9 mouse cellular contexts compared by ENCODE assay signal in genomic region chr9:37613911-37614280, GRCm38 (mm10). TPM values are rescaled to one million over a fixed set of nuclear protein-coding genes. Genes with fewer than 3 reads are reported as not detected.
A peak's percentile ranks its signal among the peaks of the same experiment; 100 is the strongest.
DNase-seq lines count a peak whose midpoint lies in the region; ATAC-seq lines count a peak whose summit lies in the region.
"Had no signal": no experiment of that assay in that cellular context is flagged by ENCODE, and none has a peak within 500 bp of the region (broad histone marks: within the 10 kb centered on the region; RNA-seq: fewer than 3 reads in every experiment).

No protein-coding gene starts in this region.

- H3K4me3 ChIP-seq in heart, embryonic 16.5 days (ENCODE audit: low read length) = peak overlapping the region; percentile 76
- H3K4me3 ChIP-seq in hindbrain, embryonic 10.5 days = peak overlapping the region; percentile 74

- no peaks in the 10 kb centered on the region for H3K27me3 ChIP-seq in heart, embryonic 16.5 days (ENCODE audit: control insufficient read depth, insufficient read depth, low read length)
- H3K27me3 ChIP-seq in hindbrain, embryonic 10.5 days (ENCODE audit: insufficient read depth, poor library complexity, severe bottlenecking) = peaks cover 11% of the 10 kb centered on the region

- no peaks in the 10 kb centered on the region for H3K9me3 ChIP-seq in heart, embryonic 16.5 days (replicated peaks; ENCODE audit: control insufficient read depth, low read length)
- H3K9me3 ChIP-seq in hindbrain, embryonic 10.5 days = no peaks in the 10 kb centered on the region

- H3K4me2 ChIP-seq in heart, embryonic 16.5 days (ENCODE audit: low read depth, low read length) = peak overlapping the region; percentile 93

- H3K36me3 ChIP-seq in heart, embryonic 16.5 days (ENCODE audit: control insufficient read depth, insufficient read depth) = no peaks in the 10 kb centered on the region
- no peaks in the 10 kb centered on the region for H3K36me3 ChIP-seq in hindbrain, embryonic 10.5 days

- peaks cover 7% of the 10 kb centered on the region; the same call in 1 of the 2 replicates for H3K4me1 ChIP-seq in heart, embryonic 16.5 days (ENCODE audit: control insufficient read depth, insufficient read depth, low read length)
- peaks cover 12% of the 10 kb centered on the region for H3K4me1 ChIP-seq in hindbrain, embryonic 10.5 days (replicated peaks)

- intact Hi-C loops in heart, postnatal 14 days (cut with DNase I) = loop anchor here (2.0 to 5.0 kb wide), 3 partner anchors 47 to 87 kb away; partner anchors contain the start of gene Nrgn

- no peak for DNase-seq in heart, postnatal 14 days
- no peak for DNase-seq in hindbrain, embryonic 10.5 days (ENCODE audit: low spot score)
- DNase-seq in urinary bladder, postnatal 14 days (ENCODE audit: low spot score) = no peak
- no peak for DNase-seq in kidney, adult 9 months

- WGBS in heart, embryonic 16.5 days = 21% methylated on average over 6 of the region's 6 CpGs
- 22% methylated on average over 6 of the region's 6 CpGs for WGBS in hindbrain, embryonic 10.5 days

- peak overlapping the region; percentile 67 for H3K9ac ChIP-seq in heart, embryonic 16.5 days (ENCODE audit: low read length)

- peak overlapping the region; percentile 71 for H3K27ac ChIP-seq in heart, embryonic 16.5 days (ENCODE audit: low read length)
- peak overlapping the region; percentile 92 for H3K27ac ChIP-seq in hindbrain, embryonic 10.5 days

- no peak for ATAC-seq in heart, embryonic 16.5 days (replicated peaks; ENCODE audit: extremely low read depth, insufficient read depth, low FRiP score)
- peak; percentile 3 for ATAC-seq in activated CD4-positive, CD25-positive, alpha-beta regulatory T cell, adult 4 months
- peak; percentile 24 for ATAC-seq in megakaryocyte-erythroid progenitor cell, adult 5-6 weeks (replicated peaks; ENCODE audit: low FRiP score, low TSS enrichment, poor library complexity, severe bottlenecking)
- no peak for ATAC-seq in CD4-positive, CD25-positive, alpha-beta regulatory T cell, adult 4 months

RNA-seq across cellular contexts. Expression of gene Spa17, which starts 0.4 kb away (rescaled TPM):
- 7.6 and 7.9 TPM in 2 replicates for polyA plus RNA-seq in heart, embryonic 16.5 days (2015; fragmentation: Nextera tagmentation; extraction: Ambion mirVana)
- 1 to 10 TPM; 2.1 to 2.9 TPM for total RNA-seq in heart, postnatal 14 days (2021)
- polyA plus RNA-seq in activated CD4-positive, CD25-positive, alpha-beta regulatory T cell, adult 4 months (2017; shearing (Covaris generic)) = 1 to 10 TPM in 1 of 2 experiments, not detected in 1; 1.4 TPM
- polyA plus RNA-seq in hindbrain, embryonic 10.5 days (2016; fragmentation: Nextera tagmentation; extraction: Ambion mirVana) = 12.1 and 22.2 TPM in 2 replicates
- 3.5 and 9.8 TPM in 2 replicates for total RNA-seq in megakaryocyte-erythroid progenitor cell, adult 5-6 weeks (2014; fragmentation: Nextera tagmentation)
- 6.2 TPM in 1 of 2 replicates, not detected in the other for total RNA-seq in megakaryocyte-erythroid progenitor cell, adult 5-6 weeks (2017)
- under 1 TPM in 1 of 2 experiments, not detected in 1; 0.97 TPM for polyA plus RNA-seq in CD4-positive, CD25-positive, alpha-beta regulatory T cell, adult 4 months (2017; shearing (Covaris generic))

RNA-seq across cellular contexts. Expression of gene Tbrg1, which starts 43.2 kb away (rescaled TPM):
- 95.3 and 105 TPM in 2 replicates for polyA plus RNA-seq in heart, embryonic 16.5 days (2015; fragmentation: Nextera tagmentation; extraction: Ambion mirVana)
- 10 to 100 TPM; 38.8 to 41.3 TPM for total RNA-seq in heart, postnatal 14 days (2021)
- 100 to 1,000 TPM; 200 to 207 TPM for polyA plus RNA-seq in activated CD4-positive, CD25-positive, alpha-beta regulatory T cell, adult 4 months (2017; shearing (Covaris generic))
- 132 and 144 TPM in 2 replicates for polyA plus RNA-seq in hindbrain, embryonic 10.5 days (2016; fragmentation: Nextera tagmentation; extraction: Ambion mirVana)
- 80.1 and 93.1 TPM in 2 replicates for total RNA-seq in megakaryocyte-erythroid progenitor cell, adult 5-6 weeks (2014; fragmentation: Nextera tagmentation)
- 62.7 and 74.2 TPM in 2 replicates for total RNA-seq in megakaryocyte-erythroid progenitor cell, adult 5-6 weeks (2017)
- polyA plus RNA-seq in CD4-positive, CD25-positive, alpha-beta regulatory T cell, adult 4 months (2017; shearing (Covaris generic)) = 100 to 1,000 TPM; 201 to 217 TPM

RNA-seq across cellular contexts. Expression of gene Panx3, which starts 55.1 kb away (rescaled TPM):
- 0.05 TPM in 1 of 2 replicates, not detected in the other for polyA plus RNA-seq in heart, embryonic 16.5 days (2015; fragmentation: Nextera tagmentation; extraction: Ambion mirVana)
- total RNA-seq in heart, postnatal 14 days (2021) = not detected
- not detected for polyA plus RNA-seq in activated CD4-positive, CD25-positive, alpha-beta regulatory T cell, adult 4 months (2017; shearing (Covaris generic))
- 0.07 and 0.17 TPM in 2 replicates for polyA plus RNA-seq in hindbrain, embryonic 10.5 days (2016; fragmentation: Nextera tagmentation; extraction: Ambion mirVana)
- not detected in 2 replicates for total RNA-seq in megakaryocyte-erythroid progenitor cell, adult 5-6 weeks (2014; fragmentation: Nextera tagmentation)
- total RNA-seq in megakaryocyte-erythroid progenitor cell, adult 5-6 weeks (2017) = not detected in 2 replicates
- not detected for polyA plus RNA-seq in CD4-positive, CD25-positive, alpha-beta regulatory T cell, adult 4 months (2017; shearing (Covaris generic))
- total RNA-seq: hematopoietic stem cell, adult 5-6 weeks had no signal

RNA-seq across cellular contexts. Expression of gene Siae, which starts 58.4 kb away (rescaled TPM):
- 9.2 and 10.9 TPM in 2 replicates for polyA plus RNA-seq in heart, embryonic 16.5 days (2015; fragmentation: Nextera tagmentation; extraction: Ambion mirVana)
- total RNA-seq in heart, postnatal 14 days (2021) = 1 to 10 TPM; 7.8 to 9.1 TPM
- 10 to 100 TPM in 1 of 2 experiments, 1 to 10 TPM in 1; 9.7 to 13.6 TPM for polyA plus RNA-seq in activated CD4-positive, CD25-positive, alpha-beta regulatory T cell, adult 4 months (2017; shearing (Covaris generic))
- 6.0 and 8.2 TPM in 2 replicates for polyA plus RNA-seq in hindbrain, embryonic 10.5 days (2016; fragmentation: Nextera tagmentation; extraction: Ambion mirVana)
- 15.3 and 16.8 TPM in 2 replicates for total RNA-seq in megakaryocyte-erythroid progenitor cell, adult 5-6 weeks (2014; fragmentation: Nextera tagmentation)
- 9.6 and 11.3 TPM in 2 replicates for total RNA-seq in megakaryocyte-erythroid progenitor cell, adult 5-6 weeks (2017)
- 10 to 100 TPM; 17.2 to 17.7 TPM for polyA plus RNA-seq in CD4-positive, CD25-positive, alpha-beta regulatory T cell, adult 4 months (2017; shearing (Covaris generic))

Comparison
In these comparisons a context has a peak if more than half of its experiments do, and no peak if none do; other contexts are left out.
1. ATAC-seq: peak in activated CD4-positive, CD25-positive, alpha-beta regulatory T cell, adult 4 months (single experiment) and megakaryocyte-erythroid progenitor cell, adult 5-6 weeks (single experiment); none in heart, embryonic 16.5 days (single experiment) and CD4-positive, CD25-positive, alpha-beta regulatory T cell, adult 4 months (single experiment).